Mouse (Mus musculus) kidney, adult 11 months (tissue): ENCODE measurements around the gene Hoxa10.

Experiments used
- DNase-seq: peaks from one replicate; pipeline ENCODE4 v3.0.0; 2022

The Hoxa10 gene

DNA sequence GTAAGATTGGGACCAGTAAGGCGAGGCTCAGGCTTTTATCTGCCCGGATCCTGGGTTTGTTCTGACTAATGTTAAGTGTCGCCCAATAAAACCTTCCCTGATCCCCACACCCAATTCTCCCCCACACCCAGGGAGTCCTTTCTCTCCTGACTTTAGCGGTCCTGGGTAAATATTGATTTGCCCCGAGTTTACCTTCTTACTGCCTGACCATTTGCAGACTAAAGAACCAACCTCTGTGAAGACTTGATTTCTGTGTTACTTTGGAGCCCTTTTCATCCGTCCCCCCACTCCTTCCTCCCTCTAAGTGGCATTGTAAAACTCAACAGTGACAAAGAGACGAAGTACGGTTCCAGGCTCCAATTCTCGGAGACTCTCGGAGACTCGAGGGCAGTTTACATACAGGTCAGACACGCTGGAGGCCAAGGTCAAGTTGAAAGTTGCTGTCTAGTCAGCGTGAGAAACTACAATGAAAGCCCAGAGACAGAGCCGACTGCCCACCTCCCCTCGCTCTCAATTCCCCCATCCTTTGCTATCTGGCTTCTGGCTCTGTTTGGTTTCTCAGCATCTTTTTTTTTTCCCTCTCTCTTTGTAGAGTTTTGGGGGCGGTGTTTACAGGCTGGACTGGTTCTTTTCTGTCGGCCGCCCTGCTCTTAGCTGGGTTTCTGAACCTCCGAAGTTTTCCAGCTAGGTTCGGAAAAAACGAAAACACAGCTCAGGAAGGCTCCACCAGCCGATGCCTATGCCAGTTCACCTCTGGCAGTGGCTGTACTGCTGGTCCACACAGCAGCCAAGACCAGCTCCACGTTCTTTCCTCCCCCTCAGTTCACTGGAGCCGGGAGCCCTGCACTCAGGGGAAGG is 22.0 kb upstream of the Hoxa10 start:
- DNase-seq, result no peak

DNA sequence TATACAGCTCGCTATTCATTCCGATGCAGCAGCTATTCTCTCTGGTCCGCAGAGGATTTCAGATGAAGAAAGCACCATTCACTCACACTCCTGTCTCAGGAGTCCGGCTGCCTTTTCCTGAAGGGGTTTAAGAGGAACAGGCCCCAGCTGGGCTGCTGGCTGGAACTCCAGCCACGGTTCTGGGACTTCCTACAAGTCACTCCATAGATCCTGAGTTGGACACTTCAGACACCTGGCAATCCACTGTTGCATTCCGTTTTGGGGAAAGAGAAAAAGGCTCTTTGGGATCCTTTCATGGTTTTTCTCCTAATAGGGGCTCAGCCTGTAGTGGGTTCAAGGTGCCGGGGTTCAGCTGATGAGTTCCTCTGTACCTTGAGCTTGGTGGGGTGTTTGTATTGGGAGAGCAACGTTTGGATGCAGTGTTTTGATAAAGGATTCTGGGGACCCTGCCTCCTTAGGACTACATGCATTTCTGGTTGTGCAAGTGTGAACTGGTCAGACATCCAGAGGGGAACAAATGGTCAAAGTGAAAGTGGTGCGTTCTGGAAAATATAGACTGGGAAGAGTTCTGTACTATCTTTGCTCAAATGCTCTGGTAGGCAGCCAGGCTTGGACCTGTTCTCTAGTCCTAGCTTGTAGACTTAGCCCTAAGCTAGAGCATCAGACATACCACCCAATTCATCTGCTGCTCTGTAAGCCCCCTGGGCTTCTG is 21.3 kb upstream of the Hoxa10 start:
- no peak for DNase-seq

DNA sequence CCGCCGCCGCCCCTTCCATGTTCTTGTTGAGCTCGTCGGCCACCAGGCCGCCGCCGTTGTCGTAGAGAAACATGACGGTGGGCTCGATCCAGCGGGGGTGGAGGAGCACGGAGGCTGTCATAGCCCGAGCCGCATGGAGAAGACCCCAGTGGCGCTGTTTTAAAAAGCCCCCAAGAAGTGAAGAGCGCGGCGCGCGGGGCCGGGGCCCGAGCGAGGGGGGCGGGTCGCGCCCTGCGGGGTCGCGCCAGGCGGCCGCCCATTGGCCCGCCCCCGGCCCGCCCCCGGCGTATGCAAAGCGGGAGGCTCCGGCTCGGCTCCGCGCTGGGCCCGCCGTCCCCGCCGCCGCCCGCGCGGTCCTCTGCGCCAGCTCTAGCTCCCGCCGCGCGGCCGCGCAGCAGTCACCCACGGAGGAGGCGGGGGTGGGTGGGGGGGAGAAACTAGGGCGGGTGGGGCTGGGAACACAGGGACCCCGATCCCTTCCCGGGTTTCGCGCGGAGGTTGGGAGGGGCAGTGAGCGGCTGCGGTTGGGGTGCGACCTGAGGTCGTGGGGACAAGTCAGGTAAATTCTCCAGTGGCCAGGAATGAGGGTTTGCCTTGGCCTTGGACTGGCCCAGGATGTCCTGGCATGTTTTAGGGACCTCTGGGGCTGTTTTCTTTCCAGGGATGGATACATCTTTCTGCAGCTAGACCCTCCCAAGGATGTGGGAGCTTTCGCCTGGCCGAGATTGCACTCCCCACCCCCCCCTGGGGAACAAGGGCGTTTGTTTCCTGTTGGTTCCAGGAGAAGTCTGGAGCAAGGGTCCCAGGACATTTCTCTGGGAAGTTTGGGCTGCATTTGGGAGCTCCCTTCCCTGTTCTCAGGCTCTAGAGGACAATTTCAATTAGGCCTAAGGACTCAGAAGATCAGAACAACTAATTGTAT is 20.3 kb upstream of the Hoxa10 start, which contains the start of gene Hoxa13:
TSS of gene Hoxa13 (minus strand) at position 227 of the 922 bp plus-strand sequence.
- DNase-seq, result no peak

- DNase-seq, result no peak
These were observed 19.2 kb upstream of the Hoxa10 start for GRCm38 (mm10) chr6:52259811-52260261.

GRCm38 (mm10) chr6:52259081-52259790 is 18.6 kb upstream of the Hoxa10 start:
- DNase-seq, result no peak

GRCm38 (mm10) chr6:52256956-52257355 is 16.3 kb upstream of the Hoxa10 start:
- peak; percentile 69 for DNase-seq

DNA sequence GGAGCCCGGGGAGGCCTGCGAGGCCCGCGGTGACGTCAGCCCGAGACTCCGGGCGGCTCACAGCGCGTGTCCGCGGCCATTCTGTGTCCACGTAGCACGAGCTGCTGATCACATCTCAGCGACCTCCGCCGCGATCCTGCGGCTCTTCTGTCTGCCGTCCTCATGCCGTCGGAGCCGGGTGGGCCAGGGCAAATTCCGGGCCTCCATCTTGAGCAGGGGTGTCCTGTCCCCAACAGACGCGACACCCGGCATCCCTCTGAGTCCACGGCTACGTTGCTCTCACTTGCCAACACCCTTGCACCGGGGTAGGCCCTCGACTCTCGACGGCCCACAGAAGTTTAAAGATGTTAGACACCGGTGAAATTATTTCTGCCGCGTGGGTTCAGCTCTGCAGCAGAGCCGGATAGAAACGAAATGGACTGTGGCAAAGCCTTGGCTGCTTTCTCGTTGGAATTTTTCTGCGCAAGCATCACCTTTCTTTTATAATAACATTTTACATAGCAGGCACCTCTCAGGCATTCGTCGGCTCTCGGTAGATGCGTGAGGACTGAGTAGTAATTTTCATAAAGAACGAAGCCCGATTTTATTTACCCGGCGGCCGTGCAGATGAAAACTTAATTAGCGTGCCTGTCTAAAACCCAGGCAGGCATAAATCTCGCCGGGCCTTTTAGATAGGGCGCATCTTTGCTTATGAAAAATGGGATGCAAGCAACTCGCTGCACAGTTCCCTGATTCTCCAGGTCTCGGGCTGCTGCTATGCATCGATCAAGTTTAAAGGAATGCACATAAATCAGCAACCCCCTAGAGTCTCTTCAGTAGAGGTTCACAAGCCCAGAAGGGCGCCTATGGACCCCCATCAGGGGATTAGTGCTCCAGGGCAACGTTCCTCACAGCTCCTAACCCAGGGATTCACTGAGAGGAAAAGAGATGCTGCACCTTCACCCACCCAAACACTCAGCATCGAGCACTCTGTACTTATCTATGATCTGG is 13.2 kb upstream of the Hoxa10 start:
- DNase-seq, result no peak

DNA sequence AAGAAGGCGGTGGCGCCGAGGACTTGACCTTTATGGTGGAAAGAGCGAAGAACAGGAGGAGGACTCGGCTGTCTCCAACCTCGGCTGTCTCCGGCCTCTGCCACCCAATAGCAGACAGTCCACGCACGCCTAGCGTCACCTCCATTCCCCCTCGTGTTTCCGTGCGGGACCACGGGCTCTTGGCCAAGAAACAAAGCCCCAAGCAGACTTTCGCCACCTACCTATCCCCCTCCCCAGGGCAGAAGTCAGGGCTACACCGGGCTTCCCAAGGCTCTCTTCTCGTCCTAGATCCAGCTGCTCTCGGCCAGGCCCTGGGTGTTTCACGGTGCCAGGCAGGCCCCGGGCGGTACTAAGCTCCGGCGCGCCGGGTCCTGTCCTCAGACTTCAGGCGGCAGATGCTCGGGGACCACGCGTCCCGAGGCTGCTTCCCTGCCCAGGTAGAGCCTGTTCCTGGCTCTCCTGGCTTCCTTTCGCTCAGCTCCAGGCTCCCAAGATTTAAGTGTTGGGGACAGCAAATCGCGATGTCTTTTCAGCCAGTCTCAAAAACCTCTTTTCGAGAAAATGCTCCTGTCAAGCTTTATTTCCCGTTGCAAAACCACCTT is 12.2 kb upstream of the Hoxa10 start:
- DNase-seq, result no peak

DNA sequence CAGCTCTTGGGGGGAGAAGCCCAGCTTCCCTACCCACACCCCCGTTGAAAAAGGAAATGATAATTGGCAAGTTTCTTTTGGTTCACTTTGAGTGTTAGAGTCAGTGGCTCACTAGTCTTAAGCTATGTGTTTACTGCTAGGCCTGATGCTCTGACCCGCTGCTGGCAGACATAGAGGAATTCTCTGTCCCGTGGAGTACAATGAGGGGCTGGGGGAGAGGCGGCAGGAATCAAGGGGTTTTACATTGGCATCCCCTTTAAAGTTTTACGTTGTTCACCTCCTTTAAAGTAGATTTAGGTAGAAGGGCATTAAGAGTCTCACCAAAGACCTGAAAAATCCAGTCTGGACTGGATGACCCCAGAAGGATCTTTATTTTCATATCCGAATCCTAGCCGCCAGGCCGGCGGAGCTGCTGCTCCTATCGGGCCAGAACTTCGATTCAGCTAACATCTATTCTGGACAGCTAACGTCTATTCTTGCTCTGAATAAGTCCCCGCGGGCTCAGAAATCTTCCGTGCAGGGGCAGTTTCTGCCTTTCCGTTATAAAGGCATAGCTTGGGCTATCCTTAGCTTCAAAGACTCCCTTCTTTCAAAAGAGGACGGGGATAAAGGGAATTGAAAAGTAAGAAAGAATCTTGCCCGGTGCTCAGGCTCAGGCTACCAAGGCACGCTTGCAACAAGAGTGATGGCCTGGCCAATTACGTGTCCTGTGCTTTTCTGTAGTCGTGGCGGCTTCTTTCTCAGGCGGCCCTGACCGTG is 11.5 kb upstream of the Hoxa10 start:
- DNase-seq, result no peak

DNA sequence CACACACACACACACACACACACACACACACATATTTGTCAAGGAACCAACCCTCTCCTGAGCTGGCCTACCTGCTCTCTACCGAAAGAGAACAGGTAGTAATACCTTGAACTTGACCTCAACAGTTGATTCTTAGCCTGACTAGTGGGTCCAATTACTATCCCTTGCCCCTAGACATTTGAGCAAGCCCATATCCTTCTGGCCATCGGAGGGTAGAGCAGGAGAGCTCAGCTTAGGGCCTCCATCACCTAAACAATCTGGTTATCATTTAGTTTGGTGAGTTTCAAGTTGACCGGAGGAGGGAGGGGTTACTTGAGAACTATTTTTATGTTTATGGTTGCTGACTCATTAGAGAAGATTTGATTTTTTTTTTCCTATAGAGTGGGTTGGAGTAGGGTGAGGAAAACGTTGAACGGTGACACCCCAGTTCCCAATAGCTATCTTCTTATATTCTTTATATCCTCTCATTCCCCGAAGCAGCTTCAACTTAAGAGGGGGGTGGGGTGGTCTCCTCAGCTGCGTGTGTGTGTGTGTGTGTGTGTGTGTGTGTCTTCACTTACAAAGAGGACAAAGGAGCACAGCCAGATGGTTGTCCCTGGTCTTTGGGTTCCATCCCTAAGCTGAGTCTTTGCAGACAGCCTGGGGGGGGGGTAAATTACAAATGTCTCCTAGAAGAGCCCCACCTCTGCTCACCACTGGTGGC is 10.7 kb upstream of the Hoxa10 start:
- no peak for DNase-seq

DNA sequence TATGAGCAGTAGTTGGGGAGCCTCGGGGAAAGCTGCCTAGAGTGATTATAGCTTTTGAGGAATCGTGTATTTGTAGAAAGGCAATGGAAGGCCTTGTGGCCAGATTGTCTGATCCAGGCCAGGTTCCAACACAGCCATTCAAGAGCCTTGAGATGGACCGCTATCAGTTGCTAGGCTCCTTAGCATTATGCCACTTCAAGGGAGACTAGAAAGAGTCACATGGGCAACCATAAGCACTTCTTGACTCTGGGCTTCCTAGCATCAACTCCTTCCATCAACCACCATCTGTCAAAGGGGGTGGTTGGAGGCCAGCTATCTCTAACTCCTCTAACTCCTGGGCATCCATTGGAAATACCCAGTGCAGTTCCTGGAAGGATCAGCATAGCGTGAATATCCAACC is 9.2 kb upstream of the Hoxa10 start:
- no peak for DNase-seq

DNA sequence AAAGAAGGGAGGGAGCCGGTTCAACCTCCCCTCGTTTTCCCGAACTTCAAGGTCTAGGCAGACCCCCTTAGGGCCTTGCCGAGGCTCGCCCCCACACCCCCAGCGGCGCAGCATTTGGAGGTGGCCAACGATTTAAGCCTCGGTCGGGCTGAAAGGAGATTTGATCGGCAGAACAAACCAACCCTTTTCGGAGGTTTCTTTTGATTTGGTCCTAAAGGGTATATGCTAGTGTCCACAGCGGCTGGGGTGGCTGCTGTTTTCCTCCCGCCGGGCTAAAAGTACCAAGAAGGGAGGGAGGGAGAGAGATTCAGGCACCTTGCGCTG is 8.7 kb upstream of the Hoxa10 start:
- DNase-seq, result no peak

- no peak for DNase-seq
These were observed 8.2 kb upstream of the Hoxa10 start for GRCm38 (mm10) chr6:52248638-52249414.

- DNase-seq, result no peak
These were observed 7.3 kb upstream of the Hoxa10 start for GRCm38 (mm10) chr6:52247766-52248637.

DNA sequence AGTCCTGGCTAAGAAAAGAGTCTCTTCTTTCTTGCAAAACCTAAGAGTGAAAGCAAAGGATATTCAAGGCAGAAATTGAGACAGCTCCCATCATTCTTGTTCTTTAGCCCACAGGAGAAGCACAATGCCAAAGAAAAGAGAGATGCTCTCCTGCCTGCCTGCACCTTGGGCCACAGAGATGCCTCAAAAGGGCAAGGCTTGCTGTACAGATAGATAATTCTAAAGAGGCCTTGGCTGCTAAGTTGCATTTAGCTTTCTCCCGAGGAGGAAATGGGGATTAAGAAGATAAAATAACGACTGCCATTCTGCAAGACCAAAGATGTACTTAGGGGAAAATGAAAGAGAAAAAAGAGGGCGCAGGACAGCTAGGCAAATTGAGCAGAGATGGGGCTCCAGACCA is 6.3 kb upstream of the Hoxa10 start:
- DNase-seq, result no peak

- no peak for DNase-seq
These were observed 5.7 kb upstream of the Hoxa10 start for GRCm38 (mm10) chr6:52246403-52246803.

DNA sequence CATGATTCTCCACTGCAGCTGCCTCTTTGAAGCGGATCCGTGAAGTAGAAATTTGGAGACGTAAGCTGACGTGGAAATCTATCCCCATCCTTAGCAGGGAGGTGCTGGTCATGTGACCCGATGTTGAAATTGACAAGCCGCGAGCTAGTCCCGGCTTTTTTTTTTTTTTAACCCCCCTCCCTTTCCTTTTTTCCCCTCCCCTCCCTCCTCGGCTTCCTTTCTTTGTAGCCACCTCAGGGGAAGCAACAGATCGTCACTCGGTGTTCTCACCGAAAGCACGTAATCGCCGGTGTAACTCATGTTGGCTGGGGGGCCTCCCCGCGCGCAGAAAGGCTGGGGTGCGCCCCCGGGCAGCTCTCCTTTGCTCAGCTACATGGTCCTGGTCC is 5.1 kb upstream of the Hoxa10 start, which contains the start of gene Hoxa11:
TSS of gene Hoxa11 (minus strand) at position 54 of the 386 bp plus-strand sequence.
- DNase-seq, result no peak
